Mouse (Mus musculus) urinary bladder, postnatal 25 days (tissue): Measurements from ENCODE around the gene Pdzk1ip1.

Experiments used
- DNase-seq: peaks from one replicate; pipeline ENCODE4 v3.0.0; 2022; ENCODE audit warnings: low spot score

Gene Pdzk1ip1

DNA sequence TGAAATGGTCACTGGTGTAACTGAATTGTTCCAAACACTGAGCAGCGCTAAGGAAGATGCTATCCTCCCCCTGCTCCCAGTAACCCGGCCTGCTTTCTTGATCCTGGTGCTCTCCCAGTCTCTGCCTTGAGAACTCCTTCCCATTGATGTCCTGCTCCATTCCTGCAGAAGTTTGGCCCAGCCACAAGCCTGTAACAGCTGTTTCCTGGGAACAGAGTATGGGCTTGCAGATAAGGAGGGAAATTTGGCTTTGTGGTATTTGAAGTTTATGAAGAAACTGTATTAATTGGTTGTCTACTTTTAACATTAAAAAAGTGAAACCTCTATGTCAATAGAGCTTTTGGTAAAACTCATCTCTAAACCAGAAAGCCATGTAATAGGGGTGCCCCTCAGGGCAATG, 35.0 kb downstream of the Pdzk1ip1 start:
- no peak for DNase-seq

DNA sequence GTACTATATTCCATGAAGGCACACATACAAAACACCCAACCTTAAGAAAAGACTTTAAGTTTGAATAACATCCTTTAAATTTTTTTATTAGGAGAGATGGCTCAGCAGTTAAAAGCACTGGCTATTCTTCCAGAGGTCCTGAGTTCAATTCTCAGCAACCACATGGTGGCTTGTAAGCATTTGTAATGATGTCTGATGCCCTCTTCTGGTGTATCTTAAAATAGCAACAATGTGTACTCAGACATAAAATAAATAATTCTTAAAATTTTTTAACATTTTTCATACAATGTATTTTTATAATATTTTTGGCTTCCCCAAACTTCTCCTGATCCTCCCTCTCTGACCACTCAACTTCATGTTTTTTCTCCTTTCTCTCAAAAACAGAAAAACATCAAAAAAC, 36.2 kb downstream of the Pdzk1ip1 start:
- DNase-seq, result no peak

DNA sequence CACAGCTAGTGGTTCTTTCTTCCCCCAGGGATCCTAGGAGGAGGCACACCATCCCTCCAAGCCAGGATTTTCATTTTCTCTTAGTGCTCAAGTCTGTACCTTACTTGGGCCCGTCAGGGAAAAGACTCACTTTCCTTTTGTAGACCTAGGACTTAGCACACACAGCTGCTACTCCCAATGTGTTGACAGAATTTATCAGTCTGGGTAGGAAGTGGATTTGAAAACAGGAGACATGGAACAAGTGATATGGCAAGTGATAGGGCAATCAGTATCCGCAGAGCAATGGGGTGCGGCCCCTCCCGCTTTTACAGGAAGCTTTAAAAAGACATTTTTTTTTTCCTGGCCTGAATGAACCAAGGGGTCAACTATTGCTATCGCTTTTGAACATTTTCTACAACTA, 44.6 kb downstream of the Pdzk1ip1 start:
- DNase-seq, result no peak

DNA sequence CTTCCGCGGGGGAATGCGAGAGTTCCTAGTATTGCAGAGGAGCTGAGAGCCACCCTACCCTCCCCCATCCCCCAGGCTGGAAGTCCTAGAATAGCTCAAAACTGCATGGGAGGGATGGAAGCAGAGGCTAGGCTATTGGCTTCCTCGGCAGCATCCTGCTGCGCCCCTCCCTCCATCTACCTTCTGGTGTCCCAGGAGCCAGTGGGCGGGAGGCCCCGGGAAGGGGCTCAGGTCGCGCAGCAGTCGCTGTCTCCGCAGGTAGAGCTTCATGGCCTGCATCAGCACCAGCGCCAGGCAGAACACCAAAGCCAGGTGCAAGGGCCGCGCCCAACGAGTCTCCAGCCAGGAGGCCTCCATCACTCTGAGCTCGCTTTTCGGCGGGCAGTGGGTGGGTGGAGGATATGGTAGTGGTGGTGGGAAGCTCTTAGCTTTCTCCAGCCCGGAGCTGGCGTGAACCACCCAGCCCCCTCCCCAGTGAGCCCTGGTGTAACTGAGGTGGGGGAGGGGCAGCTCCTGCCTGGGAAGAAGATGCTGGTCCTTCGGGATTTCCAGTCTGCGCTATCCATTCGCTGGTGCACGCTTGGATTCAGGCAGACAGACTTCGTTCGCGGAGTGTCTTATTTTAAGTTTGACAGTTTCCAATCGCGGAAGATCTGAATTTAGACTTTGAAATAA, 45.2 kb downstream of the Pdzk1ip1 start, which contains the start of gene Cyp4x1:
Cyp4x1 (minus strand) TSS at position 661 of the 675 bp plus-strand sequence.
- no peak for DNase-seq

DNA sequence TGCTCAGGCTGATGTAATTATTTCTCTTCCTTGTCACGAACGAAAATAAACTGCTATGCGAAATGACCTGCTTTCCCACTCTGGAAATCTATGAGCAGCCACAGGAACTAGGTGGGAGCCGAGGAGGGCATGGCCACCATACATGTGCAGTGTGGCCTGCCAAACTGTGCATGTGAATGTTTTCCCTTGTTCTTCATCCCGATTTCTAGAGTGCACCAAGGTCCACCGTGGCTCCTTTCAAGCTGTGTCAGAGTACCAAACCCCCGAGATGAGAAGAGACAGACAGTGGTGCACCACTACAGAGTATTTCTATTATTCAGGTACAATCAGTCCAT, 45.8 kb downstream of the Pdzk1ip1 start:
- no peak for DNase-seq
